Mouse (Mus musculus): ENCODE results near the gene Nav2.

The Nav2 gene

DNA sequence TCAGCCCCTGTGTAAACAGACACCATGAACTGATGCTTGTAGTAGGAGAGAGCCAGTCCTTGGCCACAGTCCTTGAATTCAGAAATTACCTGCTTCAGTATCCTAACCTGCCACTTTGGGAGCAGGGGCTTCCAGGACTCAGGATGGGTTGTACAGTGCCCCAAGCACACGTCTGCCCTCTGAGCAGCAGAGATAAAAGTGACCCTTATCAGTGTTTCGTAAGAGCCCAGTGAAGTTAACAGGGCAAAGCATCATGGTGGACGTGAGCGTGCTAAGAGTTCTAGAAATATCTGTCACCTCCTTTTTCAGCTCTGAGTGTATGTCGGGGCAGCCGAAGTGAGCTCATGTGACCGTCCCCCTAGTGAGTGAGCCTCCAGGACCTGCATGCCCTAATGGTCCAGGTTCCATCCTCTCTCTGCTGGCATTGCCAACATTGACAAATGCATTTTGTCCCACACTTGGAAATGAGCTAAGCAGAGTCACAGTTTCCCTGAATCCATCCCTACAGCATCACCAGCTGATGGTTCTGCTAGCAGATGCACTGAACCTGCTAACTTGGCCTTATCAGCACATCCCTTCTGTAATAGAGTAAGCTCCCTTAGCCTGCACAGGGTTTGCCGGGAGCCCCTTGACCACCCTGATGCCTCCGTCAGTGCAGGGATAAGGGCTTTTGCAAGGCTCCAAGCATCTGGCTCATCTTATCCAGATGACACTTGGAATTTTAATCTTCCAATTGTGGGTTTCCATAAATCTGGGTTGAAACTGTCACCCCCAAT is 418.6 kb downstream of the Nav2 start:
- DNase-seq (ENCODE audit: low read depth, low spot score), result no peak

DNA sequence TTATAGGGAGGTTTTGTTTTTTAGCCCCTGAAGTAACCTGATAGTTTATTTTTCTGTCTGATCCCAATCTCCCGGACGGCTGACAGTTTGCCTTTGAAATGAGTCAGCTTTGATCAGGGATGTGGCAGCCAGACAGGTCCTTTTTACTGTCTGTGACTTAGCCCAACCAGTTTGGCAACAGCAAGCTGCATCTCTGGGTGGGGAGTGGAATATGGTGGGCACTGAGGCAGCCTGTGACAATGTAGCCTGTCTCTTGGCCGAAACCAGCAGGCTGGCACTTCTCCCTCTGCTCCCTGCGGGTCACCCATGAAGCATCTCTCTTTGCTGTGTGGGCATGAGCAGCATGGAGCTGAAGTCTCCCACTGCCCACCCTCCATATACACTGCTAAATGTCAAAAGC is 421.7 kb downstream of the Nav2 start:
- no peak for DNase-seq (ENCODE audit: low read depth, low spot score)

DNA sequence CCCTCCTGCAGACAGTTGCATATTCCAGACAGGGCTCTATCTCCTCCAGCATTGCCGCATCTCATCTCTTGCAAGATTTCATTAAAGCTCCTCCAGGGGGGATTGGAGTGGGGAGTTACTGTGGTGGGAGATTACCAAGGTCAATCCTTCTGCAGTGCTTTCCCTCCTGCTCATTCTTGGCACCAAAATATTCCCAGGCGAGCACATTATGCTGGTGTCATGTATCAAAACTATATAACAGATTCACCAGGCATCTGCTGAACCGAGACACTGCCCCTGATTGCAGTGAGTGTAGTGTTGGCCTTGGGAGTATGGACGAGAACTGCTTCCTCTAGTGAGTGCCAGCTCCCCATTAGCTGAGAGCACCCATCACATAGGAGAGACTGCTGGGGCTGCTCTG is 423.4 kb downstream of the Nav2 start:
- DNase-seq (ENCODE audit: low read depth, low spot score), result no peak

- DNase-seq (ENCODE audit: low read depth, low spot score), result no peak
These were observed 424.1 kb downstream of the Nav2 start for GRCm38 (mm10) chr7:49332644-49333043.

DNA sequence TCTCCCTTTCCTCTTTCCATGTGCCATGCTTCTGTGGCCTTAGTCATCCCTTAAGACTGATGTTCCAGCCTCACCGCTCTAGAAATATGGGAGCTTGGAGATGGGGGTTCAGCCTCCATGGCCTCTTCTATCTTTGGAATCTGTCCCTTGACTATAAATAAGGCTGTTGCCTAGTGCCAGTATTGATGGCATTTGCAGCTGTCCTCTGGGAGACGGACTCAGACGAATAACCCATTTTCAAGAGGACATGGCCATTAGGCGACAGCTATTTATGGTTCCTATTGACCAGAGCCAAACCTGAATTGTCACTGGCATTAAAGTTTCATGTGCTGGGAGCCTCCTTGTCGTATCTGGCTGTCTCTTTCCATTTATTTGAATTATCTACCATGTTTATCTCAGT is 425.6 kb downstream of the Nav2 start:
- no peak for DNase-seq (ENCODE audit: low read depth, low spot score)

GRCm38 (mm10) chr7:49335056-49335455 is 426.5 kb downstream of the Nav2 start:
- no peak for DNase-seq (ENCODE audit: low read depth, low spot score)

DNA sequence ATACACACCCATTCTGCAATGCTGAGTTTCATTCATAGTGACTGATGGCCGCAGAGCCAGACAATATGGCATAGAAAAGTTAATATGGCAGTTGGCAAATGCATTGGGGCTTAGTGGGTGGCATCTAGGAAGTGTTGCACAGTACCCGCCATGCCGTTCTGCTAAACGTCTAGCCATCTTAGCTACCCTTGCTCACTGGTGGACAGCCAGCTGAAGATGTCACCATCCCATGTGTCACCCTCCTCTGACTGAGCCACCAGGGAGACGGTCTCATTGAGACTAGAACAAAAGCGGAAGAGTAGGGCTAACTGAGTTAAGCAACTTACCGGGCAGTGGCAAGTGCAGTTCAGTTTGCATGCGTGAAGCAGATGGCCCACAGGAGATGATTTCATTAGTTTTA is 428.2 kb downstream of the Nav2 start:
- no peak for DNase-seq (ENCODE audit: low read depth, low spot score)

DNA sequence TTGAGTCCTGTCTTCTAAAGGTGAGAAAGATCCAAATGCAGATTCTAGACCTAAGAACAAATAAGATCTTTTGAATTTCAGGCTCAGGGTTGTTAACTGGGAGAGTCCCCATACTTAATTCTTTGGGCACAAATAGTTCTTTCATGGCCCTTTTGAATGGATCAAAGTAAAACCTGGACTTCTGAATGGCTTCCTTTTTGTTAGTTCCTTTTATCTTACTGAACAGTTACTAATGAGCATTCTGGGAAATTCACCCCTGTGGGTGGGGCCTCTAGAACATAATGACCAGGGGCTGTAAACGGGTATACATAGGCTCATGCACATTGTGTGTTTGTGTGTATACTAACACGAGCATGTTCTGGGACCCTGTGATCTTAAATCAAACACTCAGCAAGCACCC is 429.2 kb downstream of the Nav2 start:
- DNase-seq (ENCODE audit: low read depth, low spot score), result no peak

GRCm38 (mm10) chr7:49339953-49340352 is 431.4 kb downstream of the Nav2 start:
- DNase-seq (ENCODE audit: low read depth, low spot score), result no peak

- no peak for DNase-seq (ENCODE audit: low read depth, low spot score)
These were observed 432.8 kb downstream of the Nav2 start for GRCm38 (mm10) chr7:49341151-49341918.

GRCm38 (mm10) chr7:49341919-49342529 is 433.5 kb downstream of the Nav2 start:
- no peak for DNase-seq (ENCODE audit: low read depth, low spot score)

DNA sequence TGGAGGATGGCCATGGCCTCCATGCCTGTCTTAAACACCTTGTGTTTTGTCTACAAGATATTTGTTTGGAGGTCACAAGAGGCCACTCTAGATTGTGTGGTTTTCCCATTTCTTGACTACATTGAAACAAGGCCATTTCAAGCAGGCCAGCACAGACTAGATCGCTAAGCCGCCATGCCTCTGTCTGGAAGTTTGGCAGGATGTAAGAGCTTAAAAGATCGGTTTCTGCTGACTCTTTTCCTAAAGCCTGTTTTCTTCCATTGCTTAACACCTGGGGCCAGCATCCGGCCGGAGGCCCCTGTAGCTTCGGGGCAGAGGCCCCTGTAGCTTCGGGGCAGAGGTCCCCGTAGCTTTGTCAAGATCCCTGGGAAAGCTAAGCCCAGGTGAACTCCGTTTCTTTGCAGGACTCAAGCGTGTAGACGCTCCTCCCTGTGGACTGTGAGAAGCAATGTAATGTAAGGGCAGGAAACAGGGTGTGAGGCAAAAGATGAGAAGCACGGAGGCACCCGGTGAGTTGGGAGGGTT is 434.1 kb downstream of the Nav2 start:
- DNase-seq (ENCODE audit: low read depth, low spot score), result no peak

DNA sequence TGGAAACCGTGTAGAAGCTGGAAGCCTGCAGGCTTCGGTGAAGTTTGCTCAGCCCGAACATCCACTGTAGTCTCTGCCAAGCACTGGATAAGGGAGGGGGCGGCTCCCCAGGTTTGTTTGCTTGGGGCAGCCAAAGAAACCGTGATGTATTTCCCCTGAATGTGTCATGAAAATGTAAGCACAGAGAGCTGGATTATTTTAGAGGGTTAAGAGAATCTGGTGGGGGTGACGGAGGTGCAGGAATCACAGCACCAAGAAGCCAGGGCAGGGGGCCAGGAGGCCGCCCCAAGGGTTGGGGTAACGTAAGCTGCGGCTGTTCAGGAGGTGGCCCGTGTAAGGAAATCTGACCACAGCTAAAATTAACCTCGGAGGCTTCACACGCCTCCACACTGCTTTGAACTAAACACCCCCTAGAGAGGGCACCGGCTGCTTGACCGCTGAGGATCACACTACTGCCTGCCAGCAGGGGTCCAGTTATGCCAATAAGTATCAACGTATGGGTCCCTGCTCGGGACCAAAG is 434.6 kb downstream of the Nav2 start:
- DNase-seq (ENCODE audit: low read depth, low spot score), result no peak

- peak; percentile 24 for DNase-seq (ENCODE audit: low read depth, low spot score)
These were observed 435.4 kb downstream of the Nav2 start for GRCm38 (mm10) chr7:49343752-49344484.

DNA sequence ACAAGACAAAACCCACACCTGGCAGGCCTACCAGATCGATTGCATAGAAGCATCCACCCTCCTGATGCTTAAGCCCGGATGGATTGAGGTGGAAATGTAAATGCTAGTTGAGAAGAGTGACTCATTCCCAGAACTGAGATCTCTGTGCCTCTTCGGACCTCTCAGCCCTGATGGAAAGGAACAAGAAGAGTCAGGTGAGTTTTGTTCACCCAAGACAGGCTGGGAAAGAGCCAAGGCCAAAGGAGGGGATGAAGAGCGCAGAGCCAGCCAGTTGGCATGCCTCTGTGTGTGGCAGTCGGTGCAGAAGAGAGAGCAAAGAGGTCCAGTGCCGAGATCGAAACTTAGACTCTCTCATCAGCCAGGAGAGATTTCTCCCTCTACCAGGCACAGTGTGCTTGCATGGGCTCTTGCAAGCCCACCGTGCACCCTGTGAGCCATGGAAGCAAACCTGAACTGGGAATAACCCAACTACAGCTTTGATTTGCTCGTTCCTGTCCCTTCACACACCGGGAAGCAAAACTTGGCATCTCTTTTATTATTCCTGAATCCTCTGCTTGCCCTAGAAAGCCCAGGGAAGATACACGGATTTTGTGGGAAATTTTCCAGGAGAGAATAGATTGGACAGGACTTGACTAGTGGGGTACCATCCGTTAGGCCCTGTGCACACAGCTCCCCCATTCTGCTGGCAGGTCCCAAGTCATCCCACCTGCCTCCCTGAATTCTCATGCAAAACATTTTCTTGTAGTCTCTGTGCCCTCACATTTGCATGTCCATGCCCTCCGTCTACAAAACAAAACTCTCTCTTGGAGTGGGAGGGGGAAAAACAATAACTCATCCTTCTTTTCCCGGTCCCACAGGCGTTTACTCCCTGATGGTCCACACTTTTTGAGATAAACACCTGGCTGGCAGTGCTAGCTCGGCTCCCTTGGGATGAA is 439.1 kb downstream of the Nav2 start:
- DNase-seq (ENCODE audit: low read depth, low spot score), result no peak

GRCm38 (mm10) chr7:49348636-49349035 is 440.1 kb downstream of the Nav2 start:
- no peak for DNase-seq (ENCODE audit: low read depth, low spot score)

- no peak for DNase-seq (ENCODE audit: low read depth, low spot score)
These were observed 441.9 kb downstream of the Nav2 start for GRCm38 (mm10) chr7:49350321-49351007.

GRCm38 (mm10) chr7:49351596-49352258 is 443.2 kb downstream of the Nav2 start:
- peak; percentile 57 for DNase-seq (ENCODE audit: low read depth, low spot score)

Data from forelimb bud, embryonic 11.5 days (tissue).